Mouse (Mus musculus) CH12.LX (cell line): ENCODE measurements around the gene Sec63.

Experiments
- CTCF ChIP-seq, 2 experiments: IDR thresholded peaks in 1 of 2; conservative IDR thresholded peaks in 1 of 2; 2 replicates each; pipeline ENCODE4 v1.5.1; 2011 to 2012; ENCODE audit warnings: low read depth in 2 of 2, low read length in 2 of 2, improper control_type of control experiment in 1 of 2, inconsistent platforms in 1 of 2, mild to moderate bottlenecking in 1 of 2, moderate library complexity in 1 of 2
- ELF1 ChIP-seq: IDR thresholded peaks from 2 replicates; pipeline ENCODE4 v1.6.1; 2014; ENCODE audit warnings: low read depth, mild to moderate bottlenecking, inconsistent platforms, low read length, improper control_type of control experiment
- EP300 ChIP-seq: IDR thresholded peaks from 2 replicates; pipeline ENCODE4 v1.6.1; 2011; ENCODE audit warnings: low read length, improper control_type of control experiment
- ETS1 ChIP-seq: conservative IDR thresholded peaks from 2 replicates; pipeline ENCODE4 v1.6.1; 2012; ENCODE audit warnings: low read depth, mild to moderate bottlenecking, inconsistent platforms, low read length, improper control_type of control experiment, moderate library complexity
- MAFK ChIP-seq: IDR thresholded peaks from 2 replicates; pipeline ENCODE4 v1.6.1; 2011; ENCODE audit warnings: low read length, improper control_type of control experiment; ENCODE audit not compliant: insufficient replicate concordance
- MAX ChIP-seq: IDR thresholded peaks from 2 replicates; pipeline ENCODE4 v1.6.1; 2011; ENCODE audit warnings: low read length, improper control_type of control experiment
- MAZ ChIP-seq: IDR thresholded peaks from 2 replicates; pipeline ENCODE4 v1.6.1; 2012; ENCODE audit warnings: low read depth, mild to moderate bottlenecking, inconsistent platforms, low read length, improper control_type of control experiment, moderate library complexity
- MEF2A ChIP-seq: IDR thresholded peaks from 2 replicates; pipeline ENCODE4 v1.6.1; 2014; ENCODE audit warnings: low read depth, mild to moderate bottlenecking, inconsistent platforms, low read length, improper control_type of control experiment, borderline replicate concordance
- MYC ChIP-seq: IDR thresholded peaks from 2 replicates; pipeline ENCODE4 v1.6.1; 2011; ENCODE audit warnings: low read depth, mild to moderate bottlenecking, improper control_type of control experiment, low read length
- NRF1 ChIP-seq: IDR thresholded peaks from 2 replicates; pipeline ENCODE4 v1.6.1; 2014; ENCODE audit warnings: low read depth, mild to moderate bottlenecking, inconsistent platforms, low read length, improper control_type of control experiment, moderate library complexity
- POLR2A ChIP-seq: IDR thresholded peaks from 2 replicates; pipeline ENCODE4 v1.6.1; 2011; ENCODE audit warnings: low read depth, mild to moderate bottlenecking, improper control_type of control experiment, low read length
- TCF12 ChIP-seq: IDR thresholded peaks from 2 replicates; pipeline ENCODE4 v1.6.1; 2014; ENCODE audit warnings: low read depth, mild to moderate bottlenecking, inconsistent platforms, low read length, improper control_type of control experiment
- UBTF ChIP-seq: IDR thresholded peaks from 2 replicates; pipeline ENCODE4 v1.6.1; 2012; ENCODE audit warnings: low read depth, mild to moderate bottlenecking, inconsistent platforms, low read length, improper control_type of control experiment, moderate library complexity

GRCm38 (mm10) chr10:42715366-42716035 is 45.8 kb upstream of the Sec63 start:
- no peak for TF ChIP-seq POLR2A
- no peak for TF ChIP-seq MAFK
- no peak for TF ChIP-seq CTCF (conservative IDR thresholded peaks at IDR 0.05 in 1 of 2, IDR thresholded peaks at IDR 0.05 in 1 of 2; ENCODE audit: low read depth in 2 of 2, low read length in 2 of 2)
- TF ChIP-seq NRF1 = no peak
- no peak for TF ChIP-seq TCF12
- TF ChIP-seq ELF1 = no peak
- TF ChIP-seq UBTF = no peak
- no peak for TF ChIP-seq MAZ
- no peak for TF ChIP-seq ETS1
- no peak for TF ChIP-seq MEF2A
- TF ChIP-seq MAX = no peak
- TF ChIP-seq EP300 = no peak
- TF ChIP-seq MYC = no peak
